Mouse (Mus musculus): ENCODE results near the gene Lrrc15. TPM values are rescaled to one million over a fixed set of nuclear protein-coding genes. Genes with fewer than 3 reads are reported as not detected.
A peak's percentile ranks its signal among the peaks of the same experiment; 100 is the strongest.

Lrrc15 gene
- polyA plus RNA-seq, 1 experiment from 2014 or later = 0.21 TPM

GRCm38 (mm10) chr16:30267359-30267758, 15.7 kb downstream of the Lrrc15 start, which contains the start of gene Cpn2:
Cpn2 (minus strand) TSS chr16:30267499.
- Histone ChIP-seq H3K36me3 (ENCODE audit: control insufficient read depth, insufficient read depth) (no peaks in the 10 kb centered on the region), H3K27me3 (ENCODE audit: control insufficient read depth, insufficient read depth, low read length) (no peaks in the 10 kb centered on the region), H3K4me2 (ENCODE audit: low read depth, low read length) (no peak within 1 kb of the TSS), H3K4me3 (ENCODE audit: low read length) (no peak within 1 kb of the TSS), H3K9me3 (replicated peaks; ENCODE audit: control insufficient read depth, low read length) (no peaks in the 10 kb centered on the region), H3K9ac (ENCODE audit: low read length) (no peak within 1 kb of the TSS), H3K4me1 (ENCODE audit: control insufficient read depth, insufficient read depth, low read length) (peaks cover 4% of the 10 kb centered on the region; the same call in 1 of the 2 replicates), H3K27ac (ENCODE audit: low read length) (no peak within 1 kb of the TSS)
- 69% methylated on average over 5 of the region's 5 CpGs for WGBS
- no peak for ATAC-seq (replicated peaks; ENCODE audit: extremely low read depth, insufficient read depth, low FRiP score)

GRCm38 (mm10) chr16:30266561-30266960, 16.5 kb downstream of the Lrrc15 start:
- no peak for ATAC-seq (replicated peaks; ENCODE audit: extremely low read depth, insufficient read depth, low FRiP score)
- 81% methylated on average over 5 of the region's 5 CpGs for WGBS
- Histone ChIP-seq H3K9me3 (replicated peaks; ENCODE audit: control insufficient read depth, low read length) (no peaks in the 10 kb centered on the region), H3K27ac (ENCODE audit: low read length) (no peak overlapping the region), H3K4me3 (ENCODE audit: low read length) (no peak overlapping the region), H3K4me2 (ENCODE audit: low read depth, low read length) (no peak overlapping the region), H3K27me3 (ENCODE audit: control insufficient read depth, insufficient read depth, low read length) (no peaks in the 10 kb centered on the region), H3K9ac (ENCODE audit: low read length) (no peak overlapping the region), H3K36me3 (ENCODE audit: control insufficient read depth, insufficient read depth) (no peaks in the 10 kb centered on the region), H3K4me1 (ENCODE audit: control insufficient read depth, insufficient read depth, low read length) (peaks cover under 1% of the 10 kb centered on the region; the same call in 1 of the 2 replicates)

GRCm38 (mm10) chr16:30265611-30266010, 17.4 kb downstream of the Lrrc15 start:
- H3K4me3 ChIP-seq (ENCODE audit: low read length) = no peak overlapping the region
- no peak overlapping the region for H3K27ac ChIP-seq (ENCODE audit: low read length)
- no peaks in the 10 kb centered on the region for H3K4me1 ChIP-seq (ENCODE audit: control insufficient read depth, insufficient read depth, low read length)
- WGBS = 67% methylated on average over 4 of the region's 4 CpGs
- H3K4me2 ChIP-seq (ENCODE audit: low read depth, low read length) = no peak overlapping the region
- ATAC-seq (replicated peaks; ENCODE audit: extremely low read depth, insufficient read depth, low FRiP score) = no peak; the same call in 1 of the 2 replicates
- H3K27me3 ChIP-seq (ENCODE audit: control insufficient read depth, insufficient read depth, low read length) = no peaks in the 10 kb centered on the region
- no peak overlapping the region for H3K9ac ChIP-seq (ENCODE audit: low read length)
- H3K36me3 ChIP-seq (ENCODE audit: control insufficient read depth, insufficient read depth) = no peaks in the 10 kb centered on the region
- H3K9me3 ChIP-seq (replicated peaks; ENCODE audit: control insufficient read depth, low read length) = no peaks in the 10 kb centered on the region

GRCm38 (mm10) chr16:30263156-30263555, 19.9 kb downstream of the Lrrc15 start:
- H3K9ac ChIP-seq (ENCODE audit: low read length) = no peak overlapping the region
- H3K27ac ChIP-seq (ENCODE audit: low read length) = no peak overlapping the region
- no peak overlapping the region for H3K4me2 ChIP-seq (ENCODE audit: low read depth, low read length)
- H3K36me3 ChIP-seq (ENCODE audit: control insufficient read depth, insufficient read depth) = no peaks in the 10 kb centered on the region
- H3K4me1 ChIP-seq (ENCODE audit: control insufficient read depth, insufficient read depth, low read length) = no peaks in the 10 kb centered on the region; the same call in 1 of the 2 replicates
- no peaks in the 10 kb centered on the region; the same call in 1 of the 2 replicates for H3K27me3 ChIP-seq (ENCODE audit: control insufficient read depth, insufficient read depth, low read length)
- WGBS = 59% methylated on average over 4 of the region's 4 CpGs
- ATAC-seq (replicated peaks; ENCODE audit: extremely low read depth, insufficient read depth, low FRiP score) = no peak
- no peaks in the 10 kb centered on the region for H3K9me3 ChIP-seq (replicated peaks; ENCODE audit: control insufficient read depth, low read length)
- H3K4me3 ChIP-seq (ENCODE audit: low read length) = no peak overlapping the region

GRCm38 (mm10) chr16:30262664-30263063, 20.4 kb downstream of the Lrrc15 start:
- Histone ChIP-seq H3K27me3 (ENCODE audit: control insufficient read depth, insufficient read depth, low read length) (no peaks in the 10 kb centered on the region; the same call in 1 of the 2 replicates), H3K9me3 (replicated peaks; ENCODE audit: control insufficient read depth, low read length) (no peaks in the 10 kb centered on the region), H3K4me3 (ENCODE audit: low read length) (no peak overlapping the region), H3K36me3 (ENCODE audit: control insufficient read depth, insufficient read depth) (no peaks in the 10 kb centered on the region), H3K27ac (ENCODE audit: low read length) (no peak overlapping the region), H3K9ac (ENCODE audit: low read length) (no peak overlapping the region), H3K4me1 (ENCODE audit: control insufficient read depth, insufficient read depth, low read length) (no peaks in the 10 kb centered on the region; the same call in 1 of the 2 replicates), H3K4me2 (ENCODE audit: low read depth, low read length) (no peak overlapping the region)
- no peak for ATAC-seq (replicated peaks; ENCODE audit: extremely low read depth, insufficient read depth, low FRiP score)
- WGBS = 0% methylated on average over 2 of the region's 2 CpGs

- WGBS = 79% methylated on average over 10 of the region's 10 CpGs
- Histone ChIP-seq H3K9ac (ENCODE audit: low read length) (no peak overlapping the region), H3K9me3 (replicated peaks; ENCODE audit: control insufficient read depth, low read length) (no peaks in the 10 kb centered on the region), H3K4me3 (ENCODE audit: low read length) (no peak overlapping the region), H3K4me1 (ENCODE audit: control insufficient read depth, insufficient read depth, low read length) (no peaks in the 10 kb centered on the region; the same call in 1 of the 2 replicates), H3K27ac (ENCODE audit: low read length) (no peak overlapping the region), H3K36me3 (ENCODE audit: control insufficient read depth, insufficient read depth) (no peaks in the 10 kb centered on the region), H3K4me2 (ENCODE audit: low read depth, low read length) (no peak overlapping the region), H3K27me3 (ENCODE audit: control insufficient read depth, insufficient read depth, low read length) (no peaks in the 10 kb centered on the region; the same call in 1 of the 2 replicates)
- ATAC-seq (replicated peaks; ENCODE audit: extremely low read depth, insufficient read depth, low FRiP score) = no peak
These were observed 20.9 kb downstream of the Lrrc15 start for GRCm38 (mm10) chr16:30262157-30262556.

- Histone ChIP-seq H3K9ac (ENCODE audit: low read length) (no peak overlapping the region), H3K27me3 (ENCODE audit: control insufficient read depth, insufficient read depth, low read length) (no peaks in the 10 kb centered on the region; the same call in 1 of the 2 replicates), H3K27ac (ENCODE audit: low read length) (no peak overlapping the region), H3K36me3 (ENCODE audit: control insufficient read depth, insufficient read depth) (no peaks in the 10 kb centered on the region), H3K4me1 (ENCODE audit: control insufficient read depth, insufficient read depth, low read length) (no peaks in the 10 kb centered on the region; the same call in 1 of the 2 replicates), H3K4me2 (ENCODE audit: low read depth, low read length) (no peak overlapping the region), H3K4me3 (ENCODE audit: low read length) (no peak overlapping the region), H3K9me3 (replicated peaks; ENCODE audit: control insufficient read depth, low read length) (no peaks in the 10 kb centered on the region)
- no peak for ATAC-seq (replicated peaks; ENCODE audit: extremely low read depth, insufficient read depth, low FRiP score)
- WGBS = 76% methylated on average over 9 of the region's 9 CpGs
These were observed 21.7 kb downstream of the Lrrc15 start for GRCm38 (mm10) chr16:30261341-30261740.

- ATAC-seq (replicated peaks; ENCODE audit: extremely low read depth, insufficient read depth, low FRiP score) = no peak
- Histone ChIP-seq H3K4me2 (ENCODE audit: low read depth, low read length) (no peak overlapping the region), H3K27ac (ENCODE audit: low read length) (no peak overlapping the region), H3K4me3 (ENCODE audit: low read length) (no peak overlapping the region), H3K36me3 (ENCODE audit: control insufficient read depth, insufficient read depth) (no peaks in the 10 kb centered on the region), H3K9me3 (replicated peaks; ENCODE audit: control insufficient read depth, low read length) (no peaks in the 10 kb centered on the region), H3K27me3 (ENCODE audit: control insufficient read depth, insufficient read depth, low read length) (no peaks in the 10 kb centered on the region; the same call in 1 of the 2 replicates), H3K4me1 (ENCODE audit: control insufficient read depth, insufficient read depth, low read length) (no peaks in the 10 kb centered on the region; the same call in 1 of the 2 replicates), H3K9ac (ENCODE audit: low read length) (no peak overlapping the region)
- WGBS = 80% methylated on average over 15 of the region's 15 CpGs
These were observed 22.9 kb downstream of the Lrrc15 start for GRCm38 (mm10) chr16:30260012-30260635.

- Histone ChIP-seq H3K9me3 (replicated peaks; ENCODE audit: control insufficient read depth, low read length) (no peaks in the 10 kb centered on the region), H3K36me3 (ENCODE audit: control insufficient read depth, insufficient read depth) (no peaks in the 10 kb centered on the region), H3K4me1 (ENCODE audit: control insufficient read depth, insufficient read depth, low read length) (no peaks in the 10 kb centered on the region; the same call in 1 of the 2 replicates), H3K9ac (ENCODE audit: low read length) (no peak overlapping the region), H3K4me3 (ENCODE audit: low read length) (no peak overlapping the region), H3K27ac (ENCODE audit: low read length) (no peak overlapping the region), H3K27me3 (ENCODE audit: control insufficient read depth, insufficient read depth, low read length) (no peaks in the 10 kb centered on the region; the same call in 1 of the 2 replicates), H3K4me2 (ENCODE audit: low read depth, low read length) (no peak overlapping the region)
- WGBS = 53% methylated on average over 10 of the region's 10 CpGs
- 0 out of 2 replicates have a peak, but pooled peaks have one; percentile 29 for ATAC-seq (replicated peaks; ENCODE audit: extremely low read depth, insufficient read depth, low FRiP score)
These were observed 23.6 kb downstream of the Lrrc15 start for GRCm38 (mm10) chr16:30259444-30259843.
